Mouse (Mus musculus): ENCODE measurements around the gene Ripor2.

DNA sequence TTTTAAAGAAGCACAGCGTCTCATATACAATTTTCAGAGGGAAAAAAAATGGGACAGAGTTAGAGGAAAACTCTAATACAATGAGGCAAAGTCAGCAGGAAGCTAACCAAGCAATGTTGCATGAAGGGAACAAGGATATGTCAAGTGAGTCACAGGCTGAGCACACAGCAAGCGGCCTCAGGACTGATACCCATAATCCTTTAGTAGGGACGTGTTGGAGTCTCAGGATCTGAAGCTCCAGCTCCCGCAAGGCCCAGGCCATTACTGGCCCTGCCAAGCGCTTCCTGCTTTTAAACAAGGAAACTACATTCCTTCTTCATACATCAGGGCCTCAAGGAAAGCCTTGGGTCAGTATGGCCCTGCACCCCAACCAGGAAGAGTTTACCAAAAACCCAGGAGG lies 120.1 kb downstream of the Ripor2 start:
- TF ChIP-seq CTCF (conservative IDR thresholded peaks at IDR 0.05; ENCODE audit: low read length) (no peak), NANOG (IDR thresholded peaks at IDR 0.05; ENCODE audit: borderline replicate concordance, low read length) (no peak)
